21 mouse cellular contexts compared by ENCODE assay signal in the genomic region with DNA sequence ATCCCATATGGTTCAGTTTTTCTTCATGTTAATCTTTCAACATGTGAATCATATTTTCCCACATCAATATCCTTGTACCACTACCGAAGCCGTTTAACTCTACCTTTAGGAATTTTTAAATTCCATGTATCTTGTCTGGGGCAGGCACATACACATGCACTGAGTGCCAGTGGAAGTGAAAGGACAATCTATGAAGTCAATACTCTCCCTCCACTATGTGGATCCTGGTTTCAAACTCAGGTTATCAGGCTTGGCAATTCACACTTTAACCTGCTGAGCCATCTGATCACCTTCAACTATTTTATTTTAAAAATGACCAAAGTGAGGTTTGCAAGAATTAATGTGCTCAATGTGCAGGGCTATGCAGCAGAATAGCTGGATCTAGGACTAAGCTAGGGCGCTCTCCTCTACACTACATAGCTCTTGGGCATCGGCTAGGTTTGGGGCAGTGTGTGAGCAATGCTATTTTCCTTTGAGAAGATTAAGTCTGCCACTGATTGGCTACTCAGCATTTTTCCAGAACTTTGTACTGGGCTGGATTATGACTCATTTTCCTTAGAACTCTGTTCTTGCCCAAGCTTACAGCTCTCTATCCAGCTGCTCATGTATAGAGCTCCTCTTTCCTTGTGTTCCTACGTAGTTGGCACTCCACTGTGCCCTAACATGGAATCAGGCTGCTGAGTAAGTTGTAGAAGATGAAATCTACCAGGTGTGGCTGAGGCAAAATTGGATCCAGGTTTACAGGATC. TPM values are rescaled to one million over a fixed set of nuclear protein-coding genes. Genes with fewer than 3 reads are reported as not detected.
DNase-seq lines count a peak whose midpoint lies in the region; ATAC-seq and TF ChIP-seq lines count a peak whose summit lies in the region.
"Had no signal": no experiment of that assay in that cellular context is flagged by ENCODE, and none has a peak within 500 bp of the region (broad histone marks: within the 10 kb centered on the region; RNA-seq: fewer than 3 reads in every experiment).

No protein-coding gene starts in this region.

- no peak overlapping the region for H3K4me2 ChIP-seq in intestine, postnatal 0 days (replicated peaks; ENCODE audit: low read depth)
- H3K4me2 ChIP-seq: embryonic facial prominence, embryonic 13.5 days; forebrain, embryonic 13.5 days; heart, embryonic 12.5 days; hindbrain, embryonic 13.5 days had no signal

- 0 out of 2 replicates have a peak overlapping the region, but pooled peaks have one; percentile 3 for H3K27ac ChIP-seq in intestine, postnatal 0 days (ENCODE audit: low read depth, low read length)
- no peak overlapping the region for H3K27ac ChIP-seq in left cerebral cortex, adult 2 months
- H3K27ac ChIP-seq: embryonic facial prominence, embryonic 13.5 days; forebrain, embryonic 13.5 days; heart, adult 2 months; hindbrain, embryonic 13.5 days; hindbrain, postnatal 0 days had no signal

- no peaks in the 10 kb centered on the region for H3K9me3 ChIP-seq in intestine, postnatal 0 days (ENCODE audit: control insufficient read depth)
- H3K9me3 ChIP-seq: embryonic facial prominence, embryonic 13.5 days; forebrain, embryonic 13.5 days; heart, embryonic 12.5 days; hindbrain, embryonic 13.5 days had no signal

- peak; percentile 92 for ATAC-seq in intestine, postnatal 0 days
- ATAC-seq: forebrain, embryonic 13.5 days; forebrain, postnatal 0 days; hindbrain, postnatal 0 days had no signal

- DNase-seq in heart, adult 11 months: peak; percentile 25
- no peak for DNase-seq in heart, adult 8-10 months (ENCODE audit: low spot score)
- DNase-seq in 3T3-L1 (ENCODE audit: low read depth, low spot score): peak; percentile 57
- DNase-seq in brain, adult 2 months (ENCODE audit: low read depth, low spot score): peak; percentile 55
- no peak for DNase-seq in right cerebral cortex, postnatal 10 days (ENCODE audit: low spot score in 2 of 2)
- no peak for DNase-seq in cerebellum, adult 11 months
- no peak for DNase-seq in left cerebral cortex, adult 2 months (ENCODE audit: extremely low spot score in 1 of 2, low spot score in 2 of 2)
- DNase-seq: adrenal gland, adult 8-10 months; cerebellum, adult 18-20 months; cerebellum, adult 9-11 months; cerebellum, postnatal 36 days; forebrain, postnatal 0 days; gastrocnemius, postnatal 10 days; heart, adult 2 months; heart, postnatal 4 days had no signal

- TF ChIP-seq CTCF in intestine, postnatal 0 days (IDR thresholded peaks at IDR 0.05; ENCODE audit: low read depth): no peak
- TF ChIP-seq CTCF in left cerebral cortex, adult 2 months (IDR thresholded peaks at IDR 0.05): no peak

- H3K9ac ChIP-seq in intestine, postnatal 0 days (ENCODE audit: low read depth, low read length): no peak overlapping the region
- H3K9ac ChIP-seq: embryonic facial prominence, embryonic 13.5 days; forebrain, embryonic 13.5 days; forebrain, postnatal 0 days; heart, embryonic 12.5 days; hindbrain, embryonic 13.5 days had no signal

- no peak overlapping the region for H3K4me3 ChIP-seq in intestine, postnatal 0 days (ENCODE audit: low read depth, low read length)
- no peak overlapping the region for H3K4me3 ChIP-seq in left cerebral cortex, adult 2 months
- H3K4me3 ChIP-seq: embryonic facial prominence, embryonic 13.5 days; forebrain, embryonic 13.5 days; heart, adult 2 months; heart, embryonic 12.5 days; hindbrain, embryonic 13.5 days had no signal

- peaks cover 20% of the 10 kb centered on the region for H3K36me3 ChIP-seq in intestine, postnatal 0 days (ENCODE audit: control insufficient read depth, insufficient read depth)

- intact Hi-C loops in left cerebral cortex, adult 2 months (cut with DNase I): no loop called here

- H3K4me1 ChIP-seq in intestine, postnatal 0 days (replicated peaks; ENCODE audit: control insufficient read depth, insufficient read depth, low read length): no peaks in the 10 kb centered on the region
- H3K4me1 ChIP-seq: forebrain, embryonic 13.5 days; heart, embryonic 12.5 days; hindbrain, embryonic 13.5 days had no signal

- no peaks in the 10 kb centered on the region for H3K27me3 ChIP-seq in intestine, postnatal 0 days (replicated peaks; ENCODE audit: control insufficient read depth, insufficient read depth, low read length)
- H3K27me3 ChIP-seq: embryonic facial prominence, embryonic 13.5 days; forebrain, embryonic 13.5 days; heart, embryonic 12.5 days; hindbrain, embryonic 13.5 days had no signal

- WGBS in intestine, postnatal 0 days: 78% methylated on average over 5 of the region's 5 CpGs

RNA-seq across cellular contexts. Expression of a gene that starts 35.8 kb away (rescaled TPM):
- total RNA-seq in heart, adult 8-10 months (2022): 10 to 100 TPM; 18.3 to 22.9 (median 22.5) TPM
- polyA plus RNA-seq in intestine, postnatal 0 days (2015; fragmentation: Nextera tagmentation; extraction: Ambion mirVana): 21.9 and 22.1 TPM in 2 replicates
- total RNA-seq in left cerebral cortex, adult 2 months (2021): 10 to 100 TPM; 64.0 to 66.9 TPM

Comparison
In these comparisons a context has a peak if more than half of its experiments do, and no peak if none do; other contexts are left out.
1. DNase-seq: peak in heart, adult 11 months (single experiment), 3T3-L1 (single experiment) and brain, adult 2 months (single experiment); none in heart, adult 8-10 months (single experiment), right cerebral cortex, postnatal 10 days (0 of 2), cerebellum, adult 11 months (single experiment) and left cerebral cortex, adult 2 months (0 of 2).